Mouse (Mus musculus) E14TG2a.4 (cell line): ENCODE measurements around the gene Fbxl17.

ENCODE experiments used
- CTCF ChIP-seq: conservative IDR thresholded peaks from 2 replicates; pipeline ENCODE4 v1.5.1; 2014; ENCODE audit warnings: low read length
- NANOG ChIP-seq: IDR thresholded peaks from 2 replicates; pipeline ENCODE4 v1.6.1; 2014; ENCODE audit warnings: borderline replicate concordance, low read length, mixed read lengths
- POU5F1 ChIP-seq: IDR thresholded peaks from 2 replicates; pipeline ENCODE4 v1.6.1; 2014; ENCODE audit warnings: low read length, borderline replicate concordance

- TF ChIP-seq CTCF (no peak), NANOG (no peak), POU5F1 (no peak)
Observed at GRCm38 (mm10) chr17:63240731-63241106, 259.1 kb downstream of the Fbxl17 start.
